Mouse (Mus musculus): ENCODE results near the gene Ecpas.

Ecpas gene

DNA sequence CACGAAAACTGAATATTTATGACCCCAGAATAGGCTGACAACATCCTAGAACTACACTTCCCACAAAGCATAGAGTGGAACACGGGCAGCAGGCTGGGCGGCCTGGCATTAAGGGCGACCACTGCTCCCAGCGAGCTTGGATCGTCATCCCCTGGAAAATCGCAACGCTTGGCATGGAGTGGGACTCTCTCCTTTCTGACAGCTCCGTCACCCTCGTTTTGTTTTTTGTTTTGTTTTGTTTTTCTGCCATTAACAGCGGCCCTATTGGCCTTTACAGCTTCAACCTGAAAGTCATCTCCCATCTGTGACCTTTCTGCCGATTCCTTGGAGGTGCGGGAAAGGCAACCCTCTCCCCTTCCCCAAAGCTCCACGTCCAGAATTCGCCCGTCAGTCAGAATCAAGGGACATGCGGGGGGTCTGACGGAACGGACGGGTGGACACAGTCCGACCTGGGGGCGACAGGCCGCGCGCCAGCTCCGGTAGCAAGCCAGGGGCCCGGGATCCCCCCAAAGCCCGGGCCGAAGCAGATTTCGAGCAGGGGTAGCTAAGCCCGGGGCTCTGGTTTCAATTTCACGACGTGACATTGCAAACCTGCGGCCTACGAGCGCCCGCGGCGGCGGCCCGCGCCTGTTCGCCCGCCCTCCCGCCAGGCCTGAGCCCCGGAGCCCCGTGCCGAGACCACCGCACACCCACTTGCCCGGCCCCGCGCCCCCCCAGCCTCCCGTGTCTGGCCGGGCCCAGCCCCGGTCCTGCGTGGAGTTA lies 1.3 kb downstream of the Ecpas start:
- peak; percentile 39 to 41 for DNase-seq (ENCODE audit: low spot score in 2 of 2)

DNA sequence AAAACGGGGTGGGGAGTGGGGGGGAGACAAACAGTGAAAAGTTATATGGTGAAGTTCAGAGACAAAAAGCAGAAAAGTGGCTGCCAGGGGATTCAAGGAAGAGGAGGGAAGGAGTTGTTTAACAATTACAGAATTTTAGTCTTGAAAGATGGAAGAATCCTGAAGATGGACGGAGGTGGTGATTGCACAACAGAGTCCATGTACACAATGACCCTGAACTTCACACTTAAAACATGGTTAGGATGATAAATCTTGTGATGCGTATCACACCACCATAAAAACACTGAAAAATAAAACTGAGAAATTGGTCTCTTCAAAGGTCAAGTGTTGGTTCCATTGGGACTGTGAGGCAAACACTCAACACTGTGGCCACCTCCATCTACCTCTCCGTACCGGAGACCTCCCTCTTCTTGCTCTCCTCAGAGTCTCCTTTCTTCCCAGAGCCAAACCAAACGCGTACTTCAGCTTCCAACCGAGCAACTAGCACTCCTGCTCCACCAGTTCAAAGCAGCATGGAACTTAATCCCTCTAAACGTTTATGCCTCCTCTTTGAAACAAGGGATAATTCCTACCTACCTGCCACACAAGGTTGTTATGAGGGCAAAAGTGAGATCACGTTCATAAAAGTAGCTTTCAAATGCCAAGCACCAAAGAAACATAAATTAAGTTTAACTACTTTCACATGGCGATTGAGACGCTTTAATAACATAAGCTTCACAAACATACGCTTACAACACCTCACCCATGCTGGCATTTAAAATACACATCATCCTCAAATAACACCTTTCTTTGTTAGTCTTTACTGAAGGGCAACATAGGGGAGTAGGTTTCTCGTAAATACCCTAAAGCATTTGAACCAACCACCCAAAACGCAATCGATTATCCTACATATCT lies 2.1 kb downstream of the Ecpas start:
- no peak for DNase-seq (ENCODE audit: low spot score in 2 of 2)

DNA sequence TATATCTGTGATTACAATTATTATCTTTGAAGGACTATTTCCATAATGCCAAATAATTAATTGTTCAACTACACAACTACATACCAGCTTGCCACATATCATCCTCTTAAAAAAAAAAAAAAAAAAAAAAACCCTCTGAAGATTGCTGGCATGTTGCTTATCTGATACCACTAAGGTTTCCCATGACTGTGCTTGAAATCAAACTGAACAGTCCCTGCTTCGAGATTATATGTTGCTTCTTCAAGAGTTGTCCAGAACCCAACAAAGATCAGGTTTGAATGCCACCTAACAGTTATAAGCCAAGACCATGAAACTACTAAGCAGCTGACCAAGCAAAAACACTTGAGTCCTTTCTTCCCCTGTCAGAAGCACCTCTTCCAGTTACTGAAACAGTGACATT lies 5.1 kb downstream of the Ecpas start:
- DNase-seq (ENCODE audit: low spot score in 2 of 2), result no peak

DNA sequence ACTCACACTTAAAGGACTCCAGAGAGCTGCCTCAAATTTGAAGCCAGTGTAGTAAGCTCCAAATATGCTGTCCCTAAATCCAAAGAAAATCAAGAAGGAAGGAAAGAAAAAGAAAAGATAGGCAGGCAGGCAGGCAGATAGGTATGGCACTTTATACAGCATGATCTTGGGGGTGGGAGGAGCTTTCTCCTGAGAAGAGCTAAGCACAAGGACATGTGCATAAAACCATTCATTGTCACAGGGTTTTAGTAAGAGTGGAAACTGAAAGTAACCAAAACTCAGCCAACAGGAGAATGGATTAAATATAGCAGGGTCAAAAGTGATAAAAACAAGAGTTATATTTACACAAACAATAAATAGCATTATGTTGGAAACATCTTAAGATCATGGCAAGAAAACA lies 14.2 kb downstream of the Ecpas start:
- DNase-seq (ENCODE audit: low spot score in 2 of 2), result no peak

DNA sequence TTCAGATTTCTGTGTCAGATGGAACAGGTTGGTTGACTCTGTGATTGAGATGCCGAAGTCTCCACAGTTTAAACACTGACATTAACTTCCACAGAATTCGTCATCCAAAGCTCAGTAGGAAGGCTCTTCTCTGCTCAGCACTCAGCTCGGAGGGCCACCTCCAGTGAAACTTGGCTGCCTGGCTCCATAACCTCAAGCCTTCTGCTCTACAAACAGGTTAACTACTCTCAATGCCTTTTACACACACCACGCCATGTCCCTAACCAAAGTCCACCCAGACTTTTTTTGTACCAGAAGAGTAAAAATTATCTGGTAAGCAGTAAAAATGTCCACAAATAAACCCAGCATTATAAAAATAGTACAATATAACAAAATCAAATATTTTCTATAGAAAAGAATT lies 15.1 kb downstream of the Ecpas start:
- no peak for DNase-seq (ENCODE audit: low spot score in 2 of 2)

DNA sequence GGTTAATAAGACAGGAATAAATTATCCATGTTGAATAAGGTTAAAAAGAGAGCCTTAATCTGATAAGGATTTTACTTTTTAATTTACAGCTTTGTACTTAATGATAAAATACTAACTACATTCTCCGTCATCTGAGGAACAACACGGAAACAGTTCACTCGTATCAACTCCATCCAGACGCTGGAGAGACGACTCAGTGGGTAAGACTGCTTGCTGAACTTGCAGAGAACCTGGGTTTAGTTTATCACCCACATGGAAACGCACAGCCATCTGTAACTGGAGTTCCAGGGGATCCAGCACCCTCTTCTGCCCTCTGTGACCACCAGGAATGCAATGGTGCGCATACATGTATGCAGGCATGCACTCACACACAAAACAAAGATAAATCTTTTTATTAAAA lies 18.1 kb downstream of the Ecpas start:
- no peak for DNase-seq (ENCODE audit: low spot score in 2 of 2)

DNA sequence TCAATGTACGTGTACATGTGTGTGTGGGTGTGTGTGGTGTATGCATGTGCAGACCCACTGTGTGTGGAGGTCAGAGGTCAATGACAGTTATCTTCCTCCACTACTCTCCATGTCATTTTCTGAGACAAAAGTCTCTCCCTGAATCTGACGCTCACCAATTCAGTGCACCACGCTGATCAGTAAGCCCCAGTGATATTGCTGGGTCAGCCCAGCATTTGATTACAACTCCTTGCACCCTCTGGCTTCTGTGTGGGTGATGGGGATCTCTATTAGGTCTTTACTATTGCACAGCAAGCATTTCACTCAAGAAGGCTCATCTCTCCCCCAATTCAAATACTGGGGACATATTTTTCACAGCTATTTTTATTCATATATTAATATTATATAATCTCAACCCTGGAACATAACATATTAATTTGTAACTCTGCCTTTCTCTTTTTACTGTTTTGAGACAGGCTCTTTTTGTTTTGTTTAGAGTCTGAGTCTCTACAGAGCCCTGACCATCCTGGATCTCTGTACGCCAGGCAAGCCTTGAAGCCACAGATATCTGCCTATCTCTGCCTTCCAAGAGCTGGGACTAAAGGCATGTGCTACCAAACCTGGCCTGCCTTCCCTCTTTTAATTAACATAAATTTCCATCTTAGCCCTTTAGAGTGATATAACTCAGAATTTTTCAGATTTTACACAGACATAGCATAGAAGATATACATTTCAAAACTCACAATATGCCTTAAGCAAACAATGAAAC lies 22.3 kb downstream of the Ecpas start:
- DNase-seq (ENCODE audit: low spot score in 2 of 2), result no peak

DNA sequence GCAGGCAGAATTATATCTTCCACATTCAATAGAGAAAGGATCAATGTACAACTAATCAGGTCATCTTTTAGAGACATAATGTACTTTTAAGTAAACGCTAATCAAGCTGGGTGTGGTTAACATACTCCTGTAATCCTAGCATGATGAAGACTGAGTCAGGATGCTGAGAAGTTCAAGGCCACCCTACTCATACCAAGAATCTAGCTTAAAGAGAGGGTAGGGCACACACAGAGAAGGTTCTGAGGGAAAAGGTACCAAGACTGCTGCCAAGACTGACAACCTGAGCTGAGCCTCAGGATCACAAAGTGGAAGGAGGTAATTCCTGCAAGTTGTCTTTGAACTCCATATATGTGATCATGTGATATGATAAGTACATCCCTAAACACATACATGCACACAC lies 24.0 kb downstream of the Ecpas start:
- no peak for DNase-seq (ENCODE audit: low spot score in 2 of 2)

DNA sequence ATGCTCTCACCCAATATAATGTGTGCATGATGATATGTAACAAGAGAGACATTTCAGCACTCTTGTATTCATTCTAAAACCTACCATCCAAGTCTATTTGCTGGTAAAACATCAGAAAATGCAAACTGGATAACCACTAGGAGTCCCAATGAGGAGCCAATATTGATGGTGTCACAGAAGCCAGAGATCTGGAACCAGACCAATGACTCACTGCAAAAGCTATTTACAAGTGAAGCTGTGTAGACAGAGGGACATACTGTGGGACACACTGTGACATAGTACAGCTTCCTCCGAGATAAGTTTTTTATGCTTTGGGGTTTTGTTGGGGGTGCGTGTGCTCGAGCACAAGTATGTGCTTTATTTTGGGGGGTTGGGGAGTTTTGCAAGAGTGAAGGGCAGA lies 24.9 kb downstream of the Ecpas start:
- DNase-seq (ENCODE audit: low spot score in 2 of 2), result no peak

DNA sequence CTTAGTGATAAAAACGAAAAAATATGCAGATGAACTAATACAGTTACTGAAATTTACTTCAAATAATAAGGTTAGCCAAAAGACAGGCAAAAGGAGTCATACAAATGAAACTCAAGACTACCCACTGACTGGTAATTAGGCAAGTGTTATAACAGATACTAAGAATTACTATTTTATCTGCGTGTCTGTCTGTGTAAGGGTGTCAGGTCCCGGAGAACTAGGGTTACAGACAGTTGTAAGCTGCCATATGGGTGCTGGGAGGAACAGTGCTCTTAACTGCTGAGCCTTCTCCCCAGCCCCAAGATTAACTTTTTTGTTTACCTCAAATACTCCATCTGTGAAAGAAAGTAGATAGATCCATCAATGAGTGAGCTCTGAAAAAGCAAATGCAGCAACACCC lies 25.8 kb downstream of the Ecpas start:
- DNase-seq (ENCODE audit: low spot score in 2 of 2), result no peak

DNA sequence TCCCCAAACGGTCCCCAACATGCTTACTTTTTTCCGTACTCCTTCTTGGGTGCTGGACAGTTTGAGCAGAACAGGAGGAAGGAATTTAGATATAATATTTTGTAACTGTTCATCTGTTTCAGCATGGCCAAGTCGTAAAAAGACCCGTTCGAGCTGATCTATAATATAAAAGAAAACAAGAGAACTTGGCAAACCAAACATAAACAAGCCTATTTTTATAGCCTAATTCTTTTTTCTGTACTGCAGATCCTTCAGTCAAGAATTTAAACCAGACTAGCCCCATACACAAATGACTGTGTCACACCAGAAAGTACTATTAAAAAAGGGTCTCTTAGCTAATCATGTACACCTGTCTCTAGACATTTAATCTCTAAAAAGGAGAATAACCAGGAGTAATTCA lies 27.2 kb downstream of the Ecpas start:
- no peak for DNase-seq (ENCODE audit: low spot score in 2 of 2)

DNA sequence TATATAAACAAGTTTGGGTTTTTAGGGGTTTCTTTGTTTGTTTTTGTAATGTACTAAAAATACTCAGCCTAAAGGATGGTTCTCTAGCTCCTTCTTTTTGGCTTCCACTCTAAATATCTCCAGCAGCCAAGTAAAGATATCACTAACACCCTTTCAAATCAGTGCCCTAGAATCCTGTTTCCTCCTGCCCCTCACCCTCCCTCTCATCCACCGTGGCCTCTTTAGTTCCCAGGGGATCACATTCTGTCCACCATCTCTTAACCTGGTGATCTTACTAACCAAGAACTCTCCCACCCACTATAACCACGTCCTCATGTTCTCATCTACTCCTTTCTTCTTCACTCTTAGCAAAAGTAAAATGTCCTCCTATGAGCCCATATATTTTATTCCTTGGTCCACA lies 28.7 kb downstream of the Ecpas start:
- DNase-seq (ENCODE audit: low spot score in 2 of 2), result no peak

DNA sequence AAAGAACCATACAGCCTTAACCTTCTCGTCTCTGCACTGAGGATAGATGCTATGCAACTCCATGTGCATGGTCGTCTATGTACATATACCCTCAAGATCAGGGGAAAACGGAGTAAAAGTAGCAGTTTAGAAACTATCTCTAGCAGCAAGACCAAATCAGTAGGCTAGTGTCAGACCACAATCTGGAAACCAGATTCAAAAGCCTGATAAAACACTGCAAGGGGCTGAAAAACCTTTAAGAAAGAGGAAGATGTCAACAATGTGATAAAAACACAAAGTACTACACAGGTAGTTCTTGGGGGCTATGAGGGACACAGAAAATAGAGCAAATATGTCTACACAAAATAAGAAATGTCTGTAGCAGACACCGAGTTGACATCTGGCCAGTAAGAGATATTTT lies 38.2 kb downstream of the Ecpas start:
- DNase-seq (ENCODE audit: low spot score in 2 of 2), result no peak

DNA sequence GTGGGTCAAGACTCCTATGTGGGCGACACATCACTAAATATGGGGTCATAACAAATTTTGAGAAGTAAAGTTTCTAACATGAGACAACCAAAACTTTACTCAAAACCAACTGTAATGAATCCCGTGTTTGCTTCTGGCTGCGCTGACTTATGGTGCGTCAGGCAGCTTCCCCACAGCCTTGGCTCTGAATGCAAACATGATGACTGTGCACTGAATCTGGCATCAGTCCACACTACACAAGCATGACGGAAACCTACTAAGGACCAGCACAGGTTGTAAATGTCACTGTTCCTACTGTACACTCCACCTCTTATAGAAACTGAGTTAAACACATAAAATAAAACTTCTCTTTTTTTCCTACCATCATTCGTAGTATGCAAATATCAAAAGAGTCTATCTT lies 45.3 kb downstream of the Ecpas start:
- no peak for DNase-seq (ENCODE audit: low spot score in 2 of 2)

DNA sequence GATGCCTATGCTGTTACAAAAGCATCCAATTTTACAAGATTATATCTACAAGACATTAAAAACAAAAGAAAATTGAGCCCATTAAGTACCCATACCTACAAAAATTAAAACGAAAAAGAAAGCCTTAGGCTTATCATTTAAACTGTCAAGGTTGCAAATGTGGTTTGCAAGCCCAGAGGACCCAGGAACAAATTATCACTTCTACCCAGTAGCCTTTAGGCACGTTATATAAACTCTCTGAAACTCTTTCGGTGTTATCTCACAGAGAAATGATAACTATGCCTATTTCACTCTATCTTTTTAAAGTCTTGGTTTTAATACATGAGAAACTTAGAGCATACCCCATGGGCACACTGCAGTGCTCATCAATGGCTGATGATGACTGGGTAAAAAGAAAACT lies 79.6 kb downstream of the Ecpas start:
- no peak for DNase-seq (ENCODE audit: low spot score in 2 of 2)

DNA sequence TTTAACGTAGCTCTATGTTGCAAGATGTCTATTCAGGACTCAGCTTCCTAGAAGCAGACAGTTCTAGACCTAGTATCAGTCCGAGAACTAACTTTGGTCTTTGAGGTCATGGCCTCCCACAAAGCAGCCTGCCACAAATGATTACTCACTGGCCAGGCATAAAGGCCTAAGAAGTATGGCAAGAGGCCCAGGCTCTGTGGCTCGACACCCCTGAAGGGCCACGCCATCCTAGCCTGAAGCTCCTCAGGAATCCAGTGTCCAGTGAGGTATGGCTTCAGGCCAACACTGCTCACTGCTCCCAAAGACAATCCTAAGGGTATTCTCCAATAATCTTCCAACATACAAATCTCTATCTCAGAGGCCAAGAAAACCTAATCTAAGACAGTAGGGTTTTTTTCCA lies 86.6 kb downstream of the Ecpas start:
- no peak for DNase-seq (ENCODE audit: low spot score in 2 of 2)

DNA sequence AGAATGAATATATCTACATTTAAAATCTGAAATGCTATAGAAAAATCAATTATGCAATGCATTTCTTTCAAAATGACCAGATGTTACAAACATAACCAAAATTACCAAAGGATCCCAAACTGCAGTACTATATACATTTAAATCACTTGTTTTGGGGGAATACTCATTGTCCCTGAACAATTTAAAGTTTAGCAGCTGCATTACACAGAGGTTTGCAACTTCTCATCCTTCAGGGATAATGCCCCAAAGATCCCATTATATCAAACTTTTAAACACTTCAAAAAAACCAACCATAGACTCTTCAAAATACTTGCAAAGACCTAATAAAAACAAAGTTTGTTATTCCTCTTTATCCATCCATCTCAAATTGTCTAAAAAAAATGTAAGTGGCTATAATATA lies 124.9 kb downstream of the Ecpas start, which contains the start of gene Olfr267:
TSS of gene Olfr267 (minus strand) at position 101 of the 400 bp plus-strand sequence.
- no peak for DNase-seq (ENCODE audit: low spot score in 2 of 2)

DNA sequence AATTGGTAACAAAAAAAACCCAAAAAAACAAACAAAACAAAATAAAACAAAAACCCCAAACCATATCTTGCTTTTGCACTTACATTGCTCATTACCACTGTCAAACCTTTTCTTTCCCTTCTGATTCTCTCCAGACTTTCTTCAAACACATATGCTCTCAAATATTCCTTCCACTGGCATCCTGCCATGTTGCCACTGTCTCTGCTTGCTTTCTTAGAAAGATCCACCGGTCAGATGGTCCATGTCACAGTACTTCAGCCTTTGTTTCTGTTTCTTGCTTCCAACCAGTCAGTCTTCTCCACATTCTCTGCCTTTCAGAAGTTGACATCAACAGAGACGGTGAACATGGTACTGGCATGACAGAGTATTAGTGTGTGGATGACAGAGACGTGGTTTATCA lies 125.9 kb downstream of the Ecpas start:
- no peak for DNase-seq (ENCODE audit: low spot score in 2 of 2)

DNA sequence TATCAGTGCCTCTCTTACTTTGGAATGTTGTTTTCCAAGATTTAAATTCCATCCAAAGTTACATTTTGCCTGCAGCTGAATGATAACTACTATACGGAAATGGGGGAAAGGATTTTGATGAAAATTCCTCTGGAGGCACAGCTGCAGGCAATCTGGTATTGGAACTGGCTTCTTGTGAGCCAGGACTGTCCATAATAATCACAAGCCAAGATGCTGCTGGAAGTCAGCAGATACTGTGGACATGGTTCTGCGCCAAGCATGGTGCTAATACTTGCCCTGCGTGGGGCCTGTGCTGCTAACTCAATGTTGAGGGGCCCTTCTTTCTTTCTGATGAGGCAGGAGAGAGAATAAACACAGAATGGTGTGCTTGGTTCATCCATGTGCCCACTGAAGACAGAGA lies 149.1 kb downstream of the Ecpas start:
- DNase-seq (ENCODE audit: low spot score in 2 of 2), result no peak

DNA sequence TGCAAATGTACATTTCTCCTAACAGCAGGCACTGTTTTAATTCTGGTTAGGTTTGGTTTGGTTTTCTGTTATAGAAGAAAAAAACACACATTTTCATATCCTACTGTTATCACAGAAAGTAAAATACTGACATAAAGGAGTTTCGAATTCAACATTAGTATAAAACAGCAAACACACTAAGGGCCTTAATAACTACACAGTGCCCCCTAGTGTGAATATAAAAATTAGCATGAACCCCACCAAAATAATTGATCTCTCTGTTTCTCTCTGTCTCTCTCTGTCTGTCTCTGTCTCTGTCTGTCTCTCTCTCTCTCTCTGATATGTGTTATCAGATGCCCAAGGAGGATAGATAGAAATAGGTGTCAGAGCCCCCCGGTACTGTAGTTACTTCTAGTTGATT lies 163.0 kb downstream of the Ecpas start:
- no peak for DNase-seq (ENCODE audit: low spot score in 2 of 2)

DNA sequence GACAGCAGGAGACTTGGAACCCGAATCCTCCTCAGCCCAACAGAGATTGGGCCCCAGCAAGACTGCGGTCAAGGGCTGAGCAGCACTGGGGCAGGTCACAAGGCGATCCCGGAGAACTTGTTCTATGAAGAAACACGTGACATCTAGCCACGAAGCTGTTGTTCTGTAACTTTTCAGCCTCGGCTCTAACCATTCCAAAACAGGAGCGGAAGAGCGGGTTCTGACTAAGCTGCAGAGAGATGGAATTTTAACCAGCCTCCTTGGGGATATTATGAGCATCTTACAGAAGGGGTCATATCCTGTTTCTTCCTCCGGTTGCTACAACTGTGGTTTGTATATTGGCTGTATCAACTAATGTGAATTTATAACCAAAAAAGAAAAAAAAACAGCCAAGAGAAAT lies 163.4 kb downstream of the Ecpas start:
- no peak for DNase-seq (ENCODE audit: low spot score in 2 of 2)

Data from frontal cortex, postnatal 25 days (tissue).